ENCODE assay signal across 18 mouse cellular contexts in the genomic region with DNA sequence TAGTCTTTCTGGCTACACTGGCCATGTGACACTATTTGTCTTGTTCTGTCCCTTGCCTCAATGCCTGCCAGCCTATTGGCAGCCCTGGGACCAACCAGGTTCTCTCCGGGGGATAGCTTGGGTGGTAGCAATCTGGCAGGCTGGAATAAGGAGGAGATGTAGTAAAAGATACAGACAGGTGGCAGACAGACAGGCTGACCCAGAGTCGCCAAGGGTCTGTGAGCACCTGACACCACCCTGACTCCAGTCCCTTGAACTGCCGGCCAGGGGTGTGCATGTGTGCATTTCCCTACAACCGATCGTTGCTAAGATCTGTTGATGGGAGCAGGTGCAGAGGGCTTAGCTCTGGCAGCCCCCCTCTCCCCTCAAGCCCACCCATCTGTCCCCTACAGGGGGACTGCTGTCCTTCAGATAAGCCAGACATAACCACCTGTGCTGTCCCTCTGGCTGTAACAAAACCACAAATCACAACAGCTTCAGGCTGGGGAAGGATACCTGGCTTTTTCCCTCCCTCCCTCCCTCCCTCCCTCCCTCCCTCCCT. TPM values are rescaled to one million over a fixed set of nuclear protein-coding genes. Genes with fewer than 3 reads are reported as not detected.
DNase-seq lines count a peak whose midpoint lies in the region; ATAC-seq and TF ChIP-seq lines count a peak whose summit lies in the region.
"Had no signal": no experiment of that assay in that cellular context is flagged by ENCODE, and none has a peak within 500 bp of the region (broad histone marks: within the 10 kb centered on the region; RNA-seq: fewer than 3 reads in every experiment).

No protein-coding gene starts in this region.

- DNase-seq in forebrain, embryonic 10.5 days (ENCODE audit: extremely low spot score, low spot score) = no peak
- no peak for DNase-seq in forebrain, embryonic 11.5 days (ENCODE audit: low spot score)
- no peak for DNase-seq in left cerebral cortex, adult 2 months (ENCODE audit: extremely low spot score in 1 of 2, low spot score in 2 of 2)
- no peak for DNase-seq in left cerebral cortex, adult 11 months (ENCODE audit: low spot score)
- DNase-seq in neural tube, embryonic 10.5 days (ENCODE audit: extremely low spot score, low spot score) = no peak
- DNase-seq in cerebellum, adult 2 months = no peak

- no peak for TF ChIP-seq POLR2A in olfactory bulb, adult 2 months (IDR thresholded peaks at IDR 0.05; ENCODE audit: insufficient read depth, low read depth, low read length)
- TF ChIP-seq POLR2A in cerebellum, adult 2 months (IDR thresholded peaks at IDR 0.05; ENCODE audit: borderline replicate concordance, insufficient read depth, low read length) = no peak

- no peak overlapping the region for H3K4me3 ChIP-seq in forebrain, embryonic 10.5 days
- no peak overlapping the region for H3K4me3 ChIP-seq in forebrain, embryonic 11.5 days (ENCODE audit: low read depth, low read length)
- H3K4me3 ChIP-seq in left cerebral cortex, adult 2 months = no peak overlapping the region
- H3K4me3 ChIP-seq in neural tube, embryonic 13.5 days = no peak overlapping the region
- H3K4me3 ChIP-seq in olfactory bulb, adult 2 months (ENCODE audit: insufficient read depth, low read depth, low read length) = no peak overlapping the region
- no peak overlapping the region for H3K4me3 ChIP-seq in cerebellum, adult 2 months (replicated peaks; ENCODE audit: insufficient read depth, low read depth, low read length)
- H3K4me3 ChIP-seq: heart, embryonic 13.5 days; limb, embryonic 15.5 days; neural tube, embryonic 15.5 days had no signal

- H3K9ac ChIP-seq in forebrain, embryonic 11.5 days (ENCODE audit: low read length) = no peak overlapping the region
- H3K9ac ChIP-seq in neural tube, embryonic 13.5 days = no peak overlapping the region
- H3K9ac ChIP-seq: heart, embryonic 13.5 days; limb, embryonic 15.5 days; liver, postnatal 0 days; neural tube, embryonic 15.5 days had no signal

- H3K9me3 ChIP-seq in forebrain, embryonic 10.5 days = peaks cover 5% of the 10 kb centered on the region; the same call in 1 of the 2 replicates
- H3K9me3 ChIP-seq in forebrain, embryonic 11.5 days (ENCODE audit: control insufficient read depth, low read length) = no peaks in the 10 kb centered on the region
- no peaks in the 10 kb centered on the region for H3K9me3 ChIP-seq in neural tube, embryonic 13.5 days
- H3K9me3 ChIP-seq: G1E; heart, embryonic 13.5 days; limb, embryonic 15.5 days; neural tube, embryonic 15.5 days had no signal

- H3K27ac ChIP-seq in forebrain, embryonic 10.5 days = 0 out of 2 replicates have a peak overlapping the region, but pooled peaks have one; percentile 8
- no peak overlapping the region for H3K27ac ChIP-seq in forebrain, embryonic 11.5 days (ENCODE audit: low read depth, low read length)
- H3K27ac ChIP-seq in left cerebral cortex, adult 2 months = peak overlapping the region; percentile 68
- H3K27ac ChIP-seq in neural tube, embryonic 13.5 days (replicated peaks) = peak overlapping the region; percentile 38
- H3K27ac ChIP-seq in olfactory bulb, adult 2 months (ENCODE audit: insufficient read depth, low read depth, low read length) = peak overlapping the region; percentile 38; the same call in 1 of the 2 replicates
- H3K27ac ChIP-seq in cerebellum, adult 2 months (ENCODE audit: insufficient read depth, low read length) = no peak overlapping the region
- H3K27ac ChIP-seq: heart, embryonic 13.5 days; limb, embryonic 15.5 days had no signal

- H3K36me3 ChIP-seq in forebrain, embryonic 10.5 days (replicated peaks) = peaks cover 72% of the 10 kb centered on the region
- peaks cover 2% of the 10 kb centered on the region; the same call in 1 of the 2 replicates for H3K36me3 ChIP-seq in forebrain, embryonic 11.5 days (ENCODE audit: control insufficient read depth, insufficient read depth, low read length)
- H3K36me3 ChIP-seq in neural tube, embryonic 13.5 days = peaks cover 85% of the 10 kb centered on the region
- H3K36me3 ChIP-seq: G1E had no signal

- H3K4me1 ChIP-seq in forebrain, embryonic 10.5 days = 0 out of 2 replicates have a peak, but pooled peaks cover 3% of the 10 kb centered on the region
- H3K4me1 ChIP-seq in forebrain, embryonic 11.5 days (replicated peaks; ENCODE audit: control insufficient read depth, insufficient read depth, low read length) = no peaks in the 10 kb centered on the region; the same call in 1 of the 2 replicates
- peaks cover 53% of the 10 kb centered on the region for H3K4me1 ChIP-seq in neural tube, embryonic 13.5 days (replicated peaks)
- peaks cover 47% of the 10 kb centered on the region for H3K4me1 ChIP-seq in olfactory bulb, adult 2 months (ENCODE audit: control insufficient read depth, insufficient read depth, low read length)
- H3K4me1 ChIP-seq in cerebellum, adult 2 months (ENCODE audit: control insufficient read depth, insufficient read depth, low read length) = peaks cover 2% of the 10 kb centered on the region; the same call in 1 of the 2 replicates

- intact Hi-C loops in left cerebral cortex, adult 2 months (cut with DNase I) = loop anchor here (2.0 to 5.0 kb wide), 2 partner anchors 75 to 194 kb away; no protein-coding TSS in a partner anchor

- WGBS in forebrain, embryonic 10.5 days = 79% methylated on average over 5 of the region's 5 CpGs
- 84% methylated on average over 5 of the region's 5 CpGs for WGBS in forebrain, embryonic 11.5 days
- WGBS in neural tube, embryonic 13.5 days = 60% methylated on average over 5 of the region's 5 CpGs
- 61% methylated on average over 5 of the region's 5 CpGs for WGBS in olfactory bulb, adult 2 months
- 35% methylated on average over 5 of the region's 5 CpGs for WGBS in cerebellum, adult 2 months

- no peak overlapping the region for H3K4me2 ChIP-seq in forebrain, embryonic 11.5 days (ENCODE audit: low read depth, low read length, severe bottlenecking)
- no peak overlapping the region for H3K4me2 ChIP-seq in neural tube, embryonic 13.5 days
- H3K4me2 ChIP-seq: heart, embryonic 13.5 days; limb, embryonic 15.5 days; neural tube, embryonic 15.5 days had no signal

- no peaks in the 10 kb centered on the region for H3K27me3 ChIP-seq in forebrain, embryonic 10.5 days (ENCODE audit: poor library complexity, severe bottlenecking)
- H3K27me3 ChIP-seq in forebrain, embryonic 11.5 days (ENCODE audit: control insufficient read depth, insufficient read depth, low read length) = no peaks in the 10 kb centered on the region
- no peaks in the 10 kb centered on the region for H3K27me3 ChIP-seq in neural tube, embryonic 13.5 days
- H3K27me3 ChIP-seq in cerebellum, adult 2 months (ENCODE audit: control insufficient read depth, insufficient read depth, low read length) = no peaks in the 10 kb centered on the region
- H3K27me3 ChIP-seq: heart, embryonic 13.5 days; limb, embryonic 15.5 days; neural tube, embryonic 15.5 days had no signal

- no peak for TF ChIP-seq CTCF in left cerebral cortex, adult 2 months (IDR thresholded peaks at IDR 0.05)
- TF ChIP-seq CTCF in olfactory bulb, adult 2 months (IDR thresholded peaks at IDR 0.05; ENCODE audit: insufficient read depth, low read depth, low read length) = no peak
- TF ChIP-seq CTCF in cerebellum, adult 2 months (IDR thresholded peaks at IDR 0.05; ENCODE audit: borderline replicate concordance, insufficient read depth, low read depth, low read length) = no peak

- no peak for ATAC-seq in forebrain, embryonic 11.5 days (replicated peaks; ENCODE audit: low FRiP score)
- no peak for ATAC-seq in neural tube, embryonic 13.5 days (ENCODE audit: low read depth)

RNA-seq across cellular contexts. Expression of gene Clip2, which starts 44.3 kb away (rescaled TPM):
- polyA plus RNA-seq in forebrain, embryonic 10.5 days (2016; fragmentation: Nextera tagmentation; extraction: Ambion mirVana) = 4.2 and 4.5 TPM in 2 replicates
- polyA plus RNA-seq in forebrain, embryonic 11.5 days (2014; fragmentation: Nextera tagmentation; extraction: Ambion mirVana) = 6.1 and 6.8 TPM in 2 replicates
- total RNA-seq in left cerebral cortex, adult 2 months (2021) = 100 to 1,000 TPM; 116 to 123 TPM
- 11.9 and 12.6 TPM in 2 replicates for polyA plus RNA-seq in neural tube, embryonic 13.5 days (2015; fragmentation: Nextera tagmentation; extraction: Ambion mirVana)
- polyA plus RNA-seq in olfactory bulb, adult 2 months (2012; ENCODE audit: insufficient read depth, insufficient read length, low replicate concordance, missing spikeins) = not detected in 2 replicates
- 54.2 and 59.1 TPM in 2 replicates for polyA plus RNA-seq in cerebellum, adult 2 months (2012; rRNA removed)

RNA-seq across cellular contexts. Expression of gene Gtf2ird1, which starts 51.4 kb away (rescaled TPM):
- 92.6 and 98.9 TPM in 2 replicates for polyA plus RNA-seq in forebrain, embryonic 10.5 days (2016; fragmentation: Nextera tagmentation; extraction: Ambion mirVana)
- 99.8 and 103 TPM in 2 replicates for polyA plus RNA-seq in forebrain, embryonic 11.5 days (2014; fragmentation: Nextera tagmentation; extraction: Ambion mirVana)
- 10 to 100 TPM; 46.9 to 47.0 TPM for total RNA-seq in left cerebral cortex, adult 2 months (2021)
- polyA plus RNA-seq in neural tube, embryonic 13.5 days (2015; fragmentation: Nextera tagmentation; extraction: Ambion mirVana) = 63.1 and 85.8 TPM in 2 replicates
- not detected in 2 replicates for polyA plus RNA-seq in olfactory bulb, adult 2 months (2012; ENCODE audit: insufficient read depth, insufficient read length, low replicate concordance, missing spikeins)
- polyA plus RNA-seq in cerebellum, adult 2 months (2012; rRNA removed) = 47.0 and 47.6 TPM in 2 replicates

RNA-seq across cellular contexts. Expression of gene Syna, which starts 52.0 kb away (rescaled TPM):
- 0.10 TPM in 1 of 2 replicates, not detected in the other for polyA plus RNA-seq in forebrain, embryonic 10.5 days (2016; fragmentation: Nextera tagmentation; extraction: Ambion mirVana)
- polyA plus RNA-seq in forebrain, embryonic 11.5 days (2014; fragmentation: Nextera tagmentation; extraction: Ambion mirVana) = not detected in 2 replicates
- total RNA-seq in left cerebral cortex, adult 2 months (2021) = under 1 TPM; 0.21 to 0.34 TPM
- 0.31 and 0.85 TPM in 2 replicates for polyA plus RNA-seq in neural tube, embryonic 13.5 days (2015; fragmentation: Nextera tagmentation; extraction: Ambion mirVana)
- polyA plus RNA-seq in olfactory bulb, adult 2 months (2012; ENCODE audit: insufficient read depth, insufficient read length, low replicate concordance, missing spikeins) = not detected in 2 replicates
- polyA plus RNA-seq in cerebellum, adult 2 months (2012; rRNA removed) = 0.05 TPM in 1 of 2 replicates, not detected in the other
- total RNA-seq: adrenal gland, postnatal 25 days; gastrocnemius, adult 8-10 months; granulocyte monocyte progenitor cell, adult 5-6 weeks; heart, postnatal 25 days; megakaryocyte, adult 5-6 weeks had no signal
- polyA plus RNA-seq: G1E; heart, embryonic 13.5 days; liver, postnatal 0 days had no signal

Comparison
In these comparisons a context has a peak if more than half of its experiments do, and no peak if none do; other contexts are left out.
1. H3K27ac ChIP-seq: peak in forebrain, embryonic 10.5 days (single experiment), left cerebral cortex, adult 2 months (single experiment), neural tube, embryonic 13.5 days (single experiment) and olfactory bulb, adult 2 months (single experiment); none in forebrain, embryonic 11.5 days (single experiment) and cerebellum, adult 2 months (single experiment).
2. RNA of gene Gtf2ird1, which starts 51.4 kb away (polyA plus RNA-seq): 99.8 to 103 TPM in forebrain, embryonic 11.5 days, 92.6 to 98.9 TPM in forebrain, embryonic 10.5 days, 63.1 to 85.8 TPM in neural tube, embryonic 13.5 days and 47.0 to 47.6 TPM in cerebellum, adult 2 months; not detected in olfactory bulb, adult 2 months; every median in the first group is over 10 times any median in the second.